Mouse (Mus musculus) cortical plate, adult 2 months (tissue): ENCODE data around the gene Hexim1.

Experiments used
- CTCF ChIP-seq: fragments of 200-500 bp; IDR thresholded peaks from 2 replicates; pipeline ENCODE4 v1.5.1; 2011; ENCODE audit warnings: mild to moderate bottlenecking, control low read depth, low read length; ENCODE audit not compliant: insufficient read depth; ENCODE audit errors: extremely low read depth
- POLR2A ChIP-seq: fragments of 200-500 bp; IDR thresholded peaks from 2 replicates; pipeline ENCODE4 v1.6.1; 2011; ENCODE audit warnings: mild to moderate bottlenecking, low read length, control low read depth; ENCODE audit not compliant: insufficient read depth; ENCODE audit errors: extremely low read depth

- TF ChIP-seq CTCF (no peak), POLR2A (no peak)
These were observed 20.8 kb upstream of the Hexim1 start for GRCm38 (mm10) chr11:103095107-103095670.
